Mouse (Mus musculus) hindbrain, embryonic 16.5 days (tissue): ENCODE results near the gene Flg. TPM values are rescaled to one million over a fixed set of nuclear protein-coding genes. Genes with fewer than 3 reads are reported as not detected.

Experiments used
- polyA plus RNA-seq: library from polyadenylated mRNA; unstranded; fragments of >200 nt; fragmentation: Nextera tagmentation; extraction: Ambion mirVana; gene quantifications from 2 replicates; pipeline ENCODE4 v1.2.1, GENCODE M21; 2015

Gene Flg
- polyA plus RNA-seq, 1 experiment from 2014 or later = not detected

Other genes with a start within 250 kb of the Flg start
- not detected in 2 replicates for gene Gm4858, start 204.7 kb upstream of the Flg start, polyA plus RNA-seq
- not detected in 2 replicates for gene Crnn, start 128.7 kb upstream of the Flg start, polyA plus RNA-seq
- not detected in 2 replicates for gene Flg2, start 76.2 kb upstream of the Flg start, polyA plus RNA-seq
- gene Hrnr, start 46.2 kb downstream of the Flg start, polyA plus RNA-seq = not detected in 2 replicates
- gene Rptn, start 120.2 kb downstream of the Flg start, polyA plus RNA-seq = not detected in 2 replicates
- 1.4 and 1.6 TPM in 2 replicates for gene Tchh, start 168.8 kb downstream of the Flg start, polyA plus RNA-seq
- gene Tchhl1, start 195.2 kb downstream of the Flg start, polyA plus RNA-seq = not detected in 2 replicates
- gene S100a11, start 247.0 kb downstream of the Flg start, polyA plus RNA-seq = 173 and 217 TPM in 2 replicates